Mouse (Mus musculus) midbrain, embryonic 11.5 days (tissue): Measurements from ENCODE around the gene Dlg2. TPM values are rescaled to one million over a fixed set of nuclear protein-coding genes. Genes with fewer than 3 reads are reported as not detected.

Experiments
- polyA plus RNA-seq: library from polyadenylated mRNA; unstranded; fragments of >200 nt; fragmentation: Nextera tagmentation; extraction: Ambion mirVana; gene quantifications from 2 replicates; pipeline ENCODE4 v1.2.1, GENCODE M21; 2014

The Dlg2 gene
- polyA plus RNA-seq, 1 experiment from 2014 or later = 1.8 TPM

Other genes with a start within 250 kb of the Dlg2 start
- gene Ccdc83, start 210.9 kb upstream of the Dlg2 start, polyA plus RNA-seq = 0.11 TPM in 1 of 2 replicates, not detected in the other
- gene Sytl2, start 174.4 kb upstream of the Dlg2 start, polyA plus RNA-seq = 3.8 and 4.7 TPM in 2 replicates
- 3.6 and 3.9 TPM in 2 replicates for gene Ccdc89, start 50.1 kb upstream of the Dlg2 start, polyA plus RNA-seq
- gene Crebzf, start 33.9 kb upstream of the Dlg2 start, polyA plus RNA-seq = 49.9 and 52.3 TPM in 2 replicates
- gene Tmem126a, start 19.4 kb upstream of the Dlg2 start, polyA plus RNA-seq = 116 and 123 TPM in 2 replicates
- 46.9 and 48.2 TPM in 2 replicates for gene Tmem126b, start 671 bp upstream of the Dlg2 start, polyA plus RNA-seq